Mouse (Mus musculus): Measurements from ENCODE around the gene Tfip11.

DNA sequence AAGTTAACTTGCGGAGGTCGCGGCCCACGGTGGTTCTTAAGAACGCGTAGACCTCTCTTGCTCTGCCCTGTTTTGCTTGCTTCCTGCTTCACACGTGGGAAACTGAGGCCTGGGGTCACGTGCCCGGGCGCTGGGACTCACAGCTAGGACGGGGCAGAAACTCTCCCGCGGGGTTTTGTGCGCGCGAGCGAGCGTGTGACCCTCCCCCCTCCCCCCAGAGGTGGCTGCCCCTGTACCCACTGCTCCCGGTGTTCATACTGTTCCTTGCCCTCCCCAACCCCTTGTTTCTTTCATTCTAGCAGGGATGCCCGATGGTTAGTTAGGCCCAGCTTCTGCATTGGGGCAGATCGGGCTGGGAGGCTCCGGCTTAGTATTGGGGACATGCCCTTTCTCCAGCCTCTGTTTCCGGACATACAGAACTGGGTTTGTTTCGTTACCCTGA is 49.2 kb upstream of the Tfip11 start:
- TF ChIP-seq CTCF (IDR thresholded peaks at IDR 0.05; ENCODE audit: low read depth, low read length) (no peak), POLR2A (IDR thresholded peaks at IDR 0.05; ENCODE audit: borderline replicate concordance, low read depth, low read length) (no peak)
